Mouse (Mus musculus) midbrain, embryonic 11.5 days (tissue): ENCODE data around the gene Gm17428. TPM values are rescaled to one million over a fixed set of nuclear protein-coding genes. Genes with fewer than 3 reads are reported as not detected.
A peak's percentile ranks its signal among the peaks of the same experiment; 100 is the strongest.

ENCODE experiments used
- ATAC-seq: fragments of 200-750 bp; cut with Nextera tagmentation; 2 replicates; pipeline ENCODE4 v1.8.0; 2017; ENCODE audit warnings: moderate TSS enrichment, moderate library complexity; ENCODE audit not compliant: low FRiP score
- DNase-seq: peaks from one replicate; pipeline ENCODE4 v3.0.0; 2015; ENCODE audit warnings: low spot score; ENCODE audit errors: missing footprints
- H3K27ac ChIP-seq: fragments of 300-500 bp; sonication (generic); 2 replicates; pipeline ENCODE4 v1.5.1; 2014; ENCODE audit warnings: low read depth, low read length
- H3K27me3 ChIP-seq: fragments of 300-500 bp; sonication (generic); 2 replicates; pipeline ENCODE4 v1.6.1; 2014; ENCODE audit warnings: mild to moderate bottlenecking, low read length, moderate library complexity, mixed read lengths; ENCODE audit not compliant: control insufficient read depth, insufficient read depth
- H3K36me3 ChIP-seq: fragments of 300-500 bp; sonication (generic); 2 replicates; pipeline ENCODE4 v1.6.1; 2014; ENCODE audit warnings: mild to moderate bottlenecking, low read length, moderate library complexity, mixed read lengths; ENCODE audit not compliant: control insufficient read depth, insufficient read depth
- H3K4me1 ChIP-seq: fragments of 300-500 bp; sonication (generic); 2 replicates; pipeline ENCODE4 v1.6.1; 2014; ENCODE audit warnings: low read length; ENCODE audit not compliant: control insufficient read depth, insufficient read depth
- H3K4me2 ChIP-seq: fragments of 300-500 bp; sonication (generic); 2 replicates; pipeline ENCODE4 v1.6.1; 2014; ENCODE audit warnings: mild to moderate bottlenecking, moderate library complexity
- H3K4me3 ChIP-seq: fragments of 300-500 bp; sonication (generic); 2 replicates; pipeline ENCODE4 v1.5.1; 2014; ENCODE audit warnings: low read depth, low read length
- H3K9ac ChIP-seq: fragments of 300-500 bp; sonication (generic); 2 replicates; pipeline ENCODE4 v1.6.1; 2014; ENCODE audit warnings: low read length
- H3K9me3 ChIP-seq: fragments of 300-500 bp; sonication (generic); 2 replicates; pipeline ENCODE4 v1.6.1; 2016; ENCODE audit warnings: low read length; ENCODE audit not compliant: control insufficient read depth
- WGBS: fragments of 180-500 bp; shearing (Covaris S2); extraction: QIAGEN DNeasy Blood & Tissue Kit; methylation state at CpG from one replicate; pipeline ENCODE4 v1.1.7; 2014; 5-methylcytosine and 5-hydroxymethylcytosine counted together
- polyA plus RNA-seq: library from polyadenylated mRNA; unstranded; fragments of >200 nt; fragmentation: Nextera tagmentation; extraction: Ambion mirVana; gene quantifications from 2 replicates; pipeline ENCODE4 v1.2.1, GENCODE M21; 2014

The Gm17428 gene
- polyA plus RNA-seq, 1 experiment from 2014 or later = not detected

- H3K9ac ChIP-seq = no peak overlapping the region
- H3K36me3 ChIP-seq = no peaks in the 10 kb centered on the region
- ATAC-seq (no peak), DNase-seq (peak; percentile 60)
- H3K27me3 ChIP-seq = no peaks in the 10 kb centered on the region
- peaks cover 16% of the 10 kb centered on the region for H3K4me1 ChIP-seq
- no peak overlapping the region for H3K27ac ChIP-seq
- no peak overlapping the region for H3K4me2 ChIP-seq
- WGBS = 88% methylated on average over 2 of the region's 2 CpGs
- no peak overlapping the region for H3K4me3 ChIP-seq
- H3K9me3 ChIP-seq = no peaks in the 10 kb centered on the region
Measured at GRCm38 (mm10) chr14:55001446-55001845, 24.7 kb downstream of the Gm17428 start.

GRCm38 (mm10) chr14:55001938-55002686 is 25.4 kb downstream of the Gm17428 start:
- Histone ChIP-seq H3K9ac (no peak overlapping the region), H3K4me2 (no peak overlapping the region), H3K36me3 (no peaks in the 10 kb centered on the region), H3K27me3 (no peaks in the 10 kb centered on the region), H3K4me3 (no peak overlapping the region), H3K27ac (no peak overlapping the region), H3K4me1 (peaks cover 9% of the 10 kb centered on the region), H3K9me3 (no peaks in the 10 kb centered on the region)
- DNase-seq (peak; percentile 73), ATAC-seq (no peak)
- WGBS = 53% methylated on average over 12 of the region's 12 CpGs

DNA sequence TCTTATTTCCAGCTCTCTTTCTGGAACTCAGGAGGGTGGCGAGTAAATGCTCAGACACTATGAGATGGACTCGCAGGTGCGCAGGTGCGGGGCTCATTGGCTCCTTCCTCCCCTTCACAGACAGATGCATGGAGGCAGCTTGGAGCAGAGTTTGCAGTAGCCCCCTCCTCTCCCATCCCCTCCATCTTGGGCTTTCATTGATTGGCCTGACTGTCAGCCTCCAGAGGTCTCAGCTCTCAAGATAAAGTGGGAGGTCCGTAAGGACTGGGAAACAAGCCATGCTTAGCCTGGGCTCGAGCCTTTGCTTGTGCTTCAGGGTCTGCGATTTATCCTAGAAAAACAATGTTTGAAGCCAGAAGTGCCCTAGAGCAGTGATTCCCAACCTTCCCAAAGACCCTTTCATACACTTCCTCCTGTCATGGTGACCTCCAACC is 26.0 kb downstream of the Gm17428 start:
- no peak for ATAC-seq
- Histone ChIP-seq H3K9ac (no peak overlapping the region), H3K27ac (no peak overlapping the region), H3K4me3 (no peak overlapping the region), H3K9me3 (no peaks in the 10 kb centered on the region), H3K4me2 (no peak overlapping the region), H3K36me3 (no peaks in the 10 kb centered on the region), H3K4me1 (0 out of 2 replicates have a peak, but pooled peaks cover 8% of the 10 kb centered on the region), H3K27me3 (no peaks in the 10 kb centered on the region)
- 71% methylated on average over 7 of the region's 7 CpGs for WGBS
- peak; percentile 75 for DNase-seq

- Histone ChIP-seq H3K9ac (no peak overlapping the region), H3K4me3 (no peak overlapping the region), H3K27me3 (no peaks in the 10 kb centered on the region), H3K27ac (no peak overlapping the region), H3K36me3 (no peaks in the 10 kb centered on the region), H3K4me1 (0 out of 2 replicates have a peak, but pooled peaks cover 8% of the 10 kb centered on the region), H3K4me2 (no peak overlapping the region), H3K9me3 (no peaks in the 10 kb centered on the region)
- DNase-seq (peak; percentile 51), ATAC-seq (no peak)
- 70% methylated on average over 18 of the region's 18 CpGs for WGBS
Measured at GRCm38 (mm10) chr14:55003878-55004855, 27.4 kb downstream of the Gm17428 start.

GRCm38 (mm10) chr14:55005506-55005905 is 28.8 kb downstream of the Gm17428 start:
- Histone ChIP-seq H3K4me2 (no peak overlapping the region), H3K36me3 (no peaks in the 10 kb centered on the region), H3K27ac (no peak overlapping the region), H3K9me3 (no peaks in the 10 kb centered on the region), H3K4me3 (no peak overlapping the region), H3K4me1 (0 out of 2 replicates have a peak, but pooled peaks cover 8% of the 10 kb centered on the region), H3K27me3 (no peaks in the 10 kb centered on the region), H3K9ac (no peak overlapping the region)
- peak; percentile 37 for DNase-seq
- WGBS = 75% methylated on average over 2 of the region's 2 CpGs
- ATAC-seq = no peak

GRCm38 (mm10) chr14:55005967-55006366 is 29.2 kb downstream of the Gm17428 start:
- DNase-seq (peak; percentile 21), ATAC-seq (no peak)
- H3K9me3 ChIP-seq = no peaks in the 10 kb centered on the region
- 0 out of 2 replicates have a peak, but pooled peaks cover 8% of the 10 kb centered on the region for H3K4me1 ChIP-seq
- no peak overlapping the region for H3K27ac ChIP-seq
- 91% methylated on average over 8 of the region's 8 CpGs for WGBS
- H3K4me3 ChIP-seq = no peak overlapping the region
- H3K9ac ChIP-seq = no peak overlapping the region
- no peaks in the 10 kb centered on the region for H3K36me3 ChIP-seq
- H3K4me2 ChIP-seq = no peak overlapping the region
- no peaks in the 10 kb centered on the region for H3K27me3 ChIP-seq

GRCm38 (mm10) chr14:55006541-55006940 is 29.8 kb downstream of the Gm17428 start:
- H3K4me1 ChIP-seq = 0 out of 2 replicates have a peak, but pooled peaks cover 8% of the 10 kb centered on the region
- no peak overlapping the region for H3K4me2 ChIP-seq
- no peaks in the 10 kb centered on the region for H3K27me3 ChIP-seq
- H3K27ac ChIP-seq = no peak overlapping the region
- H3K4me3 ChIP-seq = no peak overlapping the region
- no peaks in the 10 kb centered on the region for H3K36me3 ChIP-seq
- no peak overlapping the region for H3K9ac ChIP-seq
- 64% methylated on average over 3 of the region's 3 CpGs for WGBS
- no peak for ATAC-seq
- H3K9me3 ChIP-seq = no peaks in the 10 kb centered on the region
- peak; percentile 66 for DNase-seq

DNA sequence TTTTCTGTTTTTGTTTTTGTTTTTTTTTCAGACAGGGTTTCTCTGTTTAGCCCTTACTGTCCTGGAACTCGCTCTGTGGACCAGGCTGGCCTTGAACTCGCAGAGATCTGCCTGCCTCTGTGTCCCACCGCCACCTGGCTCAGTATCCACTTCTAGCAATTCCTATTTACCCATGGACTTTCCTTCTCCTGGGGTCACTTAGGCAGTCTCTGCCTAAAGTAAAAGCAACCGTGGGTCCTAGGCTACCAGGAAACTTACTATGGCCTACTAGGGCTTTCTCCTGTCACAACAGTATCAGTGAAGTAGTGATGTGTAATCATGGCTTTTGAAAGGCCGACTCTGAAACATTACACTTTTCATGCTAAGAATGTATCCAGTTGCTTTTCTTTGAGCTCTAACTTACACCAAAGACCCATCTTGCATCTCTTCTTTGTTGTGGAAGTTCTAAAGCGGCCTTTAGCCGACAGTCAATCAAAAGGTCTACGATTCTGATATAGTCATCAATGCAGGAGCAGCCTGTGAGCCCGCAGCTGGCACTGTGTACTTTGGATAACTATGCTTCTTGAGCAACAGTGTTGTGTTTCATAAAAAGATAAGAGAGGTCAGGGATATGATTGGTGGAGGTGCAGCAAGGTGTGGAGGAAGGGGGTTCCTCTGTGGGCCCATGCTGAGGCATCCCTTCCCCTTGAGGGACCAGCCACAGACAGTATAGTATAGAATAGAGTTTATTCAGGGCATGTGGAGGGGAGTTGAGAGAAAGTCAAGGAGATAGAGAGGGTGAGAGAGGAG is 30.6 kb downstream of the Gm17428 start:
- Histone ChIP-seq H3K27ac (no peak overlapping the region), H3K27me3 (no peaks in the 10 kb centered on the region), H3K9ac (no peak overlapping the region), H3K4me1 (0 out of 2 replicates have a peak, but pooled peaks cover 8% of the 10 kb centered on the region), H3K4me3 (no peak overlapping the region), H3K36me3 (no peaks in the 10 kb centered on the region), H3K4me2 (no peak overlapping the region), H3K9me3 (no peaks in the 10 kb centered on the region)
- WGBS = 89% methylated on average over 9 of the region's 9 CpGs
- DNase-seq (peak; percentile 53), ATAC-seq (no peak)
